Mouse (Mus musculus) urinary bladder, postnatal 36 days (tissue): ENCODE results near the gene 1810030O07Rik.
"Not testable (repeated sequence)": the region's sequence is repeated elsewhere in the genome, so short reads cannot be mapped to it uniquely, and the experiment has no call there.

ENCODE experiments used
- DNase-seq, 2 experiments: peaks; one replicate each; pipeline ENCODE4 v3.0.0; 2022; ENCODE audit warnings: low spot score in 2 of 2, mixed read lengths in 1 of 2

The 1810030O07Rik gene

GRCm38 (mm10) chrX:12673054-12673775 lies at the start of gene 1810030O07Rik:
Gene 1810030O07Rik (minus strand): TSS chrX:12673668.
- DNase-seq, result peak; percentile 77 to 89

DNA sequence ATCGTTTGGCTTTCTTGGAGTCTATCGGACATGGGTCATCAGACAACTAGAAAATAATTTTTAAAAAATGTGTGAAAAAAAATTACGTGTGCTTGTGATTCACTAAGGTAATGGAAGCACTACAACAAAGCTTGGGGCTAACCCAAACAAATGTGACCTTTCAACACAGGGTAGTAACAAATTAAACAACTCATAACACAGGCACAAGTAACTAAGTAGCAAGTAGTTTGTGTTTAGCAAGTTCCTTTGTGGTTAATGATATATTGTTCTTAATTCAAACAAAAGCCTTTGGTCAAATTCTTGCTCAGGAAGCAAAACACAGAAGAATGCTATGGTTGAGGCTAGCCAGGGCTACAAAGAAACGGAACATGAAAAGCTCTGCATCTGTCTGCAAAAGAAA lies 42.6 kb upstream of the 1810030O07Rik start:
- DNase-seq, result no peak

GRCm38 (mm10) chrX:12713796-12714195 lies 40.3 kb upstream of the 1810030O07Rik start:
- no peak for DNase-seq

- no peak for DNase-seq
Observed at GRCm38 (mm10) chrX:12686910-12687309, 13.4 kb upstream of the 1810030O07Rik start.

DNA sequence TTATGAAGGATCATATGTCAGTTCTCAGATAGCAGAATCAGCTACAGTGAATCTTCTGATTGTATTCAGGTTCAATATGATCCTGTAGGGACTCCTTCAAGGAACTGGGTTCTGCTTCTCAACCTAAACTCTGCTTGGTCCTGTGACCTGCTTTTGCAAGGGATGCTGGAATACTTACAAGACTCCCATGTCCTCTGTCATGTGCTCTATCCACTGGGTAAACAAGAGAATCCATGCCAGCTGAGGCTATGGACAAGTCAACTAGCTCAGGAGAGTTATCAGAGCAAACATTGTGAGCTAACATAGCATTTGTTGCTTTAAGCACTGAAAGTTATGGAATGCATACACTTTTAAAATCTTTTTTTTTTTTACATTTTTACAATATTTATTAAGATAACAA lies 12.6 kb upstream of the 1810030O07Rik start:
- DNase-seq, result no peak

DNA sequence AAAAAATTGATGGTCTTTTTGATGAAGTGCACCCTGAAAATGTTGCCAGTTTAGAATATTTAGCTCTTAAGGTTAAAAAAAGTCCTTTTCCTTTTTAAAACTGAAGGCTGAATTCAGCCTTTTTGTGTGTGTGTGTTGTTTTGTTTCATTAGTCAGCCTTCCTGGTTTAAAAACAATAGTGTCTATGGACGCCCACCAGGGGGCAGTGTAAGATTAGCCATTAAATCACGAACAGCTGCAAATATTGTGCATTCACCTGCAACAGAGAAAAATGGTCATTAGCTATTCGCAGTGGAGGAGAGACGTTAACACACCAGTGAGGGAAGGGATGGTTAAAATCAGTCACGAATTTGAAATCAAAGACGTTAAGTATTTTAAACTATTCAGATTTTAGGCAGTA lies 3.9 kb upstream of the 1810030O07Rik start:
- DNase-seq, result peak; percentile 23 to 57

- no peak for DNase-seq
Observed at GRCm38 (mm10) chrX:12653879-12654278, 19.6 kb downstream of the 1810030O07Rik start.

DNA sequence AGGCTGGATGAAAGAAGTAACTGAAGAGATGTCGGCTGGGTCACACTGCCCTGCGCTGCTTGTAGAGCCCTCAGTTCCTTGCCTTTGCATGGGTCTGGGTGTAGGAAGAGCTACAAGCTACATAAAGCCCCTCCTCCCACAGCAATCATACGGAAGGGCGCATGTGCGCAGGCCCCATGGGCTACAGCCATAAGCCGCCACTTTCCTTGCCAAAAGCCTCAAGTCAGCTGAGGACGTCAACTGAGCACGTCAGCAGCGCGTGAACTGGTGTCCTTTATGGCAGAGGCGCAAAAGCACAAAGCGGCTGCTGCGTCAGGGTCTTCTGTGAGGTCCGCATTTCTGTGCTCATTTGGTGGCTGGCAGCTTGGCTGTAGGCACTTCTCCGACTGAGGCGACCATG lies 21.6 kb downstream of the 1810030O07Rik start:
- no peak for DNase-seq

DNA sequence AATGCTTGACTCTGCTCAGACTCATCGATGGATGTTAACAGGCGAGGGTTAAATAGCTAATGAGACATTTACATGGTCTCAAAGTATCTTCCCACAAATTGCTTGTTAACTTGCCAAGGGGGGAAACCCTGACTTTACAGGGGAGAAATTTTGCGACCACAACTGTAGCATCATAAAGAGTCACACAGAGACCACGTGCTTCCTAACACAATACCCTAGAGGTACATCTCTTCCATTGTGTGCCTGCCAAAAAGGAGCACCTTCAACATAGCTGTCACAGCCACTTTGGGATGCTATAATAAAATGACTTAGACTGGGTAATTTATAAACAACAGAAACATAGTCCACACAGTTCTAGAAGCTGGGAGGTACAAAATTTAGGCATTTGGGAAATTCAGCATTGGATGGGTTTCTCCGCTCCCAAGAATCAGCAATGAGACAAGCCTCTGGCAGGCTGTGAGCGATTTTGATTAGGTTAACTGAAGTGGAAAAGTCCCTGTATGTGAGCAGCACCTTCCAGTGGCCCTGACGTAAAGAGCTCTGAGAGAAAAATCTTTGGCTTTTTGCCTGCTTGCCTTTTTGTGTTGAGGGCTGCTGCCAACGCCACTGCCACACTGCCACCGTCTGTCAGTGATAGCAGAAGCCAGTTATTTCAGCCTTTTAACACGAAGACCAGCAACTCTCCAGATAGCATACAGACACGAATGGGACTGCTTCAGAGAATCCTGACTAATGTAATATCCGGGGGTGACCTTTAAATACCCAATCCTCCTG lies 27.8 kb downstream of the 1810030O07Rik start:
- DNase-seq, result no peak

GRCm38 (mm10) chrX:12644976-12645375 lies 28.5 kb downstream of the 1810030O07Rik start:
- DNase-seq, result no peak

DNA sequence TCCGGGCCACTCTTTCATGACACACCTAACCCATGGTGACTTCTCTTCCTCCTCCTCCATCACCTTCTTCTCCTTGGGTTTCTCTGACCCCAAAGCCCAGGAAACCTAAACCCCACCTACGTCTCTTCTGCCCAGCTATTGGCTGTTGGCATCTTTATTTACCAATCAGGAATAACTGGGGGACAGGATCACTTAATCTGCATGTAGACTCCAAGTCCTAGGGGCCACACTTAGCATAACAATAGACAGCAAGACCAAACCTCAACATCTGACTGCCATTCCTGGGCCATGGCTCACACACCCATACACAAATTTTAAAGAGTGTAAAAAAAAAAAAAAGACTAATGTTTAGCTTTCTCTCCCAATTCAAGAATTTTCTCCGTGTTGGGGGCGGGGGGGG lies 48.3 kb downstream of the 1810030O07Rik start:
- DNase-seq, result no peak

DNA sequence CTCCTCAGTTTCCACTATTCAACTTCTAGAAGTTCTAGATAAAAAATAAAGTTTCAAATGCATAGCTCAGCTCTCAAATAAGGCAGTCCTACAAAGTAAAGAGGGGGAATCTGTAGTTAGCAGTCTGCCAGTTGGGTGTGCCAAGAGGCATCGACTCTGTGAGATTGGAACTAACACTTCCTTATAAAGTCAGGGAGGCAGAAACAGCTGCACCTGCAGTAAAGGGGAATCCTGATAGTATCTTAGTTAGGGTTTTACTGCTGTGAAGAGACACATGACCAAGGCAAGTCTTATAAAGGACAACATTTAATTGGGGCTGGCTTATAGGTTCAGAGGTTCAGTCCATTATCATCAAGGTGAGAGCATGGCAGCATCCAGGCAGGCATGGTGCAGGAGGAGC lies 61.1 kb downstream of the 1810030O07Rik start:
- DNase-seq, result not testable (repeated sequence)

DNA sequence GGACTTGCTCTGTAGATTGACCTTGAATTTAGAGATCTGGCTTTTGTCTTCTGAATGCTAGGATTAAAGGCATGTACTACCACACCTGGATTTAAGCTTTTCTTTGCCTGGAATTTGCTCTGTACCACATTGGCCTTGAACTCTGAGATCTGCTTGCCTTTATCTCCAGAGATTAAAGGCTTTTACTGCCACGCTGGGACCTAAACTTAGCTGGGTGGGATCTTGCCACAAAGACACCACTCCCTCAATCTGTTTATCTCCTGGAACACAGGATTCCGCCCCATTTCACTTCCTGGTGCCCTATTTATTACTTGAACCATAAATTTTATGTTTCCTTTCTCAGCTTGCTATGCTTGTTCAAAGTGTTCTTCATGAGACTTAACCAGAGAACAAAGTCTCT lies 62.3 kb downstream of the 1810030O07Rik start:
- DNase-seq, result no peak

DNA sequence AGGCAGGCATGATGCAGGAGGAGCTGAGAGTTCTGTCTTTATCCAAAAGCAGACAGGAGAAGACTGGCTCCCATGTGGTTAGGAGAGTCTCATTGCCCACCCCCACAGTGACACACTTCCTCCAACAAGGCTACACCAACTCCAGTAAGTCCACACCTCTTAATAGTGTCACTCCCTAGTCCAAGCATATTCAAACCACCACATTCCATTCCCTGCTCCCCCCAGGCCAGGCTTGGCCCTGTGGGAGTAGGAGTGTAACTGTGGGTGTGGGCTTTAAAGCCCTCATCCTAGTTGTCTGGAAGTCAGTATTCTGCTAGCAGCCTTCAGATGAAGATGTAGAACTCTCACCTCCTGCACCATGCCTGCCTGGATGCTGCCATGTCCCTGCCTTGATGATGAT lies 62.9 kb downstream of the 1810030O07Rik start:
- not testable (repeated sequence) for DNase-seq
